Mouse (Mus musculus) spleen, adult 2 months (tissue): ENCODE results near the gene Nmb.
"Not testable (repeated sequence)": the region's sequence is repeated elsewhere in the genome, so short reads cannot be mapped to it uniquely, and the experiment has no call there.

ENCODE experiments used
- CTCF ChIP-seq: fragments of 200-500 bp; IDR thresholded peaks from 2 replicates; pipeline ENCODE4 v1.5.1; 2011; ENCODE audit warnings: mild to moderate bottlenecking, inconsistent platforms; ENCODE audit not compliant: insufficient read depth, insufficient read length, insufficient replicate concordance; ENCODE audit errors: extremely low read depth
- POLR2A ChIP-seq: fragments of 200-500 bp; IDR thresholded peaks from 2 replicates; pipeline ENCODE4 v1.6.1; 2011; ENCODE audit warnings: low read depth, low read length, inconsistent platforms

- TF ChIP-seq POLR2A, CTCF: not testable (repeated sequence)
Measured at GRCm38 (mm10) chr7:80937304-80937666, 32.4 kb upstream of the Nmb start.
